Mouse (Mus musculus): Measurements from ENCODE around the gene Gm21905.

Gene Gm21905

GRCm38 (mm10) chr5:67946321-67946720 lies at the start of gene Gm21905:
TSS of gene Gm21905 (minus strand) at chr5:67946421.
- in situ Hi-C loops (cut with MboI, MseI) = no loop called here

- in situ Hi-C loops (cut with MboI, MseI) = no loop called here
These were observed 44.2 kb upstream of the Gm21905 start for GRCm38 (mm10) chr5:67990426-67990825.

GRCm38 (mm10) chr5:67981946-67982526 lies 35.8 kb upstream of the Gm21905 start:
- in situ Hi-C loops (cut with MboI, MseI) = no loop called here

- in situ Hi-C loops (cut with MboI, MseI) = no loop called here
These were observed 23.3 kb upstream of the Gm21905 start for GRCm38 (mm10) chr5:67969536-67969935.

GRCm38 (mm10) chr5:67961708-67962629 lies 15.7 kb upstream of the Gm21905 start:
- in situ Hi-C loops (cut with MboI, MseI) = no loop called here

GRCm38 (mm10) chr5:67955486-67955885 lies 9.3 kb upstream of the Gm21905 start:
- in situ Hi-C loops (cut with MboI, MseI) = no loop called here

GRCm38 (mm10) chr5:67954097-67954496 lies 7.9 kb upstream of the Gm21905 start:
- in situ Hi-C loops (cut with MboI, MseI) = no loop called here

GRCm38 (mm10) chr5:67948074-67948473 lies 1.9 kb upstream of the Gm21905 start:
- in situ Hi-C loops (cut with MboI, MseI) = no loop called here

GRCm38 (mm10) chr5:67947006-67947405 lies 785 bp upstream of the Gm21905 start:
- in situ Hi-C loops (cut with MboI, MseI) = no loop called here

GRCm38 (mm10) chr5:67944074-67944785 lies 2.0 kb downstream of the Gm21905 start:
- in situ Hi-C loops (cut with MboI, MseI) = no loop called here

- in situ Hi-C loops (cut with MboI, MseI) = no loop called here
These were observed 3.0 kb downstream of the Gm21905 start for GRCm38 (mm10) chr5:67943199-67943598.

GRCm38 (mm10) chr5:67941369-67941768 lies 4.9 kb downstream of the Gm21905 start, which contains the start of gene Gm5108:
TSS of gene Gm5108 (plus strand) at chr5:67941669.
- in situ Hi-C loops (cut with MboI, MseI) = no loop called here

- in situ Hi-C loops (cut with MboI, MseI) = no loop called here
These were observed 14.6 kb downstream of the Gm21905 start for GRCm38 (mm10) chr5:67931623-67932022.

- in situ Hi-C loops (cut with MboI, MseI) = no loop called here
These were observed 15.6 kb downstream of the Gm21905 start for GRCm38 (mm10) chr5:67930584-67930983.

GRCm38 (mm10) chr5:67904555-67904954 lies 41.7 kb downstream of the Gm21905 start:
- in situ Hi-C loops (cut with MboI, MseI) = no loop called here

GRCm38 (mm10) chr5:67898921-67899320 lies 47.3 kb downstream of the Gm21905 start:
- in situ Hi-C loops (cut with MboI, MseI) = no loop called here

- in situ Hi-C loops (cut with MboI, MseI) = loop anchor here (5.0 to 10.0 kb wide), 2 partner anchors 53 to 930 kb away; no protein-coding TSS in a partner anchor
These were observed 61.6 kb downstream of the Gm21905 start for GRCm38 (mm10) chr5:67884422-67885210.

- in situ Hi-C loops (cut with MboI, MseI) = loop anchor here in 1 of 2 experiments (5.0 to 10.0 kb wide), 2 partner anchors 54 to 931 kb away; no protein-coding TSS in a partner anchor
These were observed 62.6 kb downstream of the Gm21905 start for GRCm38 (mm10) chr5:67883564-67884171.

Data from T-helper 17 cell (primary cell).